ENCODE assay signal across 8 mouse cellular contexts in genomic region chr5:143917418-143917817, GRCm38 (mm10). TPM values are rescaled to one million over a fixed set of nuclear protein-coding genes. Genes with fewer than 3 reads are reported as not detected.
DNase-seq lines count a peak whose midpoint lies in the region; ATAC-seq and TF ChIP-seq lines count a peak whose summit lies in the region.
"Had no signal": no experiment of that assay in that cellular context is flagged by ENCODE, and none has a peak within 500 bp of the region (broad histone marks: within the 10 kb centered on the region; RNA-seq: fewer than 3 reads in every experiment).

No protein-coding gene starts in this region.

- 60% methylated on average over 5 of the region's 5 CpGs for WGBS in midbrain, embryonic 10.5 days
- WGBS in midbrain, embryonic 15.5 days = 44% methylated on average over 5 of the region's 5 CpGs
- 44% methylated on average over 5 of the region's 5 CpGs for WGBS in hindbrain, postnatal 0 days

- no peak overlapping the region for H3K4me2 ChIP-seq in midbrain, embryonic 15.5 days
- H3K4me2 ChIP-seq in hindbrain, postnatal 0 days (ENCODE audit: low read depth, low read length) = no peak overlapping the region

- no peak overlapping the region for H3K27ac ChIP-seq in midbrain, embryonic 10.5 days (replicated peaks)
- H3K27ac ChIP-seq in midbrain, embryonic 15.5 days = no peak overlapping the region
- no peak overlapping the region for H3K27ac ChIP-seq in hindbrain, postnatal 0 days

- no peaks in the 10 kb centered on the region for H3K9me3 ChIP-seq in midbrain, embryonic 10.5 days (replicated peaks)
- H3K9me3 ChIP-seq in midbrain, embryonic 15.5 days = no peaks in the 10 kb centered on the region
- H3K9me3 ChIP-seq in hindbrain, postnatal 0 days (ENCODE audit: low read length) = no peaks in the 10 kb centered on the region

- no peaks in the 10 kb centered on the region for H3K27me3 ChIP-seq in midbrain, embryonic 10.5 days (ENCODE audit: low read depth, poor library complexity, severe bottlenecking)
- no peaks in the 10 kb centered on the region for H3K27me3 ChIP-seq in midbrain, embryonic 15.5 days (replicated peaks)
- H3K27me3 ChIP-seq in hindbrain, postnatal 0 days (ENCODE audit: insufficient read depth, low read length) = no peaks in the 10 kb centered on the region

- DNase-seq in midbrain, embryonic 10.5 days (ENCODE audit: low spot score) = peak; percentile 22
- peak; percentile 25 for DNase-seq in Muller cell, postnatal 12 days (ENCODE audit: inconsistent ontology term)
- DNase-seq in hindbrain, postnatal 0 days (ENCODE audit: low spot score) = peak; percentile 58
- DNase-seq in lung, postnatal 4 days = peak; percentile 42 to 71
- DNase-seq in thymus, postnatal 4 days = peak; percentile 76

- ATAC-seq in midbrain, embryonic 15.5 days (replicated peaks) = no peak
- ATAC-seq in common myeloid progenitor, adult 5-6 weeks (replicated peaks; ENCODE audit: low read depth, poor library complexity, severe bottlenecking) = peak; percentile 90
- ATAC-seq in hindbrain, postnatal 0 days = no peak

- H3K9ac ChIP-seq in midbrain, embryonic 15.5 days = no peak overlapping the region
- no peak overlapping the region for H3K9ac ChIP-seq in hindbrain, postnatal 0 days (replicated peaks; ENCODE audit: low read length)

- TF ChIP-seq CTCF in hindbrain, postnatal 0 days (IDR thresholded peaks at IDR 0.05; ENCODE audit: low read depth) = peak; percentile 66

- no peaks in the 10 kb centered on the region for H3K4me1 ChIP-seq in midbrain, embryonic 10.5 days
- no peaks in the 10 kb centered on the region for H3K4me1 ChIP-seq in midbrain, embryonic 15.5 days
- H3K4me1 ChIP-seq in hindbrain, postnatal 0 days (ENCODE audit: insufficient read depth, low read length) = no peaks in the 10 kb centered on the region

- peaks cover 89% of the 10 kb centered on the region for H3K36me3 ChIP-seq in midbrain, embryonic 10.5 days
- peaks cover 41% of the 10 kb centered on the region for H3K36me3 ChIP-seq in midbrain, embryonic 15.5 days (replicated peaks)
- H3K36me3 ChIP-seq in hindbrain, postnatal 0 days (ENCODE audit: insufficient read depth, low read length) = peaks cover 30% of the 10 kb centered on the region

- H3K4me3 ChIP-seq in midbrain, embryonic 10.5 days = no peak overlapping the region
- no peak overlapping the region for H3K4me3 ChIP-seq in midbrain, embryonic 15.5 days
- no peak overlapping the region for H3K4me3 ChIP-seq in hindbrain, postnatal 0 days (ENCODE audit: low read length)

RNA-seq across cellular contexts. Expression of gene Pms2, which starts 7.7 kb away (rescaled TPM):
- polyA plus RNA-seq in midbrain, embryonic 10.5 days (2016; fragmentation: Nextera tagmentation; extraction: Ambion mirVana) = 34.8 and 36.8 TPM in 2 replicates
- 27.4 and 27.6 TPM in 2 replicates for polyA plus RNA-seq in midbrain, embryonic 15.5 days (2015; fragmentation: Nextera tagmentation; extraction: Ambion mirVana)
- total RNA-seq in common myeloid progenitor, adult 5-6 weeks (2017) = 30.0 and 38.9 TPM in 2 replicates
- total RNA-seq in hindbrain, postnatal 0 days (2014; rRNA removed) = 16.2 and 22.8 TPM in 2 replicates
- polyA plus RNA-seq in hindbrain, postnatal 0 days (2015; fragmentation: Nextera tagmentation; extraction: Ambion mirVana) = 23.2 and 23.7 TPM in 2 replicates

RNA-seq across cellular contexts. Expression of gene Aimp2, which starts 7.8 kb away (rescaled TPM):
- 125 and 142 TPM in 2 replicates for polyA plus RNA-seq in midbrain, embryonic 10.5 days (2016; fragmentation: Nextera tagmentation; extraction: Ambion mirVana)
- 79.5 and 88.3 TPM in 2 replicates for polyA plus RNA-seq in midbrain, embryonic 15.5 days (2015; fragmentation: Nextera tagmentation; extraction: Ambion mirVana)
- total RNA-seq in common myeloid progenitor, adult 5-6 weeks (2017) = 84.6 and 98.4 TPM in 2 replicates
- 46.9 and 49.9 TPM in 2 replicates for total RNA-seq in hindbrain, postnatal 0 days (2014; rRNA removed)
- polyA plus RNA-seq in hindbrain, postnatal 0 days (2015; fragmentation: Nextera tagmentation; extraction: Ambion mirVana) = 67.7 and 73.4 TPM in 2 replicates

RNA-seq across cellular contexts. Expression of gene Gm42421, which starts 10.6 kb away (rescaled TPM):
- 0.56 and 0.77 TPM in 2 replicates for polyA plus RNA-seq in midbrain, embryonic 10.5 days (2016; fragmentation: Nextera tagmentation; extraction: Ambion mirVana)
- polyA plus RNA-seq in midbrain, embryonic 15.5 days (2015; fragmentation: Nextera tagmentation; extraction: Ambion mirVana) = 1.8 and 3.7 TPM in 2 replicates
- not detected in 2 replicates for total RNA-seq in common myeloid progenitor, adult 5-6 weeks (2017)
- 0.99 TPM in 1 of 2 replicates, not detected in the other for total RNA-seq in hindbrain, postnatal 0 days (2014; rRNA removed)
- 1.5 and 2.8 TPM in 2 replicates for polyA plus RNA-seq in hindbrain, postnatal 0 days (2015; fragmentation: Nextera tagmentation; extraction: Ambion mirVana)
- polyA plus RNA-seq: heart, embryonic 16.5 days had no signal

RNA-seq across cellular contexts. Expression of gene Rsph10b, which starts 15.4 kb away (rescaled TPM):
- 0.58 and 1.5 TPM in 2 replicates for polyA plus RNA-seq in midbrain, embryonic 10.5 days (2016; fragmentation: Nextera tagmentation; extraction: Ambion mirVana)
- 4.0 and 5.3 TPM in 2 replicates for polyA plus RNA-seq in midbrain, embryonic 15.5 days (2015; fragmentation: Nextera tagmentation; extraction: Ambion mirVana)
- not detected in 2 replicates for total RNA-seq in common myeloid progenitor, adult 5-6 weeks (2017)
- total RNA-seq in hindbrain, postnatal 0 days (2014; rRNA removed) = 3.9 and 5.0 TPM in 2 replicates
- polyA plus RNA-seq in hindbrain, postnatal 0 days (2015; fragmentation: Nextera tagmentation; extraction: Ambion mirVana) = 5.6 TPM in 2 replicates

RNA-seq across cellular contexts. Expression of gene Ankrd61, which starts 19.9 kb away (rescaled TPM):
- polyA plus RNA-seq in midbrain, embryonic 10.5 days (2016; fragmentation: Nextera tagmentation; extraction: Ambion mirVana) = 0.22 and 0.38 TPM in 2 replicates
- polyA plus RNA-seq in midbrain, embryonic 15.5 days (2015; fragmentation: Nextera tagmentation; extraction: Ambion mirVana) = 0.51 and 0.63 TPM in 2 replicates
- total RNA-seq in common myeloid progenitor, adult 5-6 weeks (2017) = 0.39 TPM in 1 of 2 replicates, not detected in the other
- not detected in 2 replicates for total RNA-seq in hindbrain, postnatal 0 days (2014; rRNA removed)
- polyA plus RNA-seq in hindbrain, postnatal 0 days (2015; fragmentation: Nextera tagmentation; extraction: Ambion mirVana) = 0.18 and 0.38 TPM in 2 replicates

Comparison
In these comparisons a context has a peak if more than half of its experiments do, and no peak if none do; other contexts are left out.
1. DNase-seq: peak in every context shown above with its lines; median percentile 76 in thymus, postnatal 4 days; 58 in hindbrain, postnatal 0 days; 56 in lung, postnatal 4 days; 25 in Muller cell, postnatal 12 days; 22 in midbrain, embryonic 10.5 days.